Mouse (Mus musculus): ENCODE measurements around the gene Cts7. TPM values are rescaled to one million over a fixed set of nuclear protein-coding genes. Genes with fewer than 3 reads are reported as not detected.

The Cts7 gene
- not detected in 2 replicates for polyA plus RNA-seq (2015; fragmentation: Nextera tagmentation; extraction: Ambion mirVana)

- H3K27ac ChIP-seq (ENCODE audit: low read length): no peak within 1 kb of the TSS
- H3K27me3 ChIP-seq (ENCODE audit: control insufficient read depth, insufficient read depth, low read length): no peaks in the 10 kb centered on the region
- no peak within 1 kb of the TSS for H3K4me2 ChIP-seq (ENCODE audit: low read depth, low read length)
- no peak within 1 kb of the TSS for H3K9ac ChIP-seq (ENCODE audit: low read length)
- no peak for ATAC-seq (ENCODE audit: insufficient read depth, low FRiP score)
- no peak within 1 kb of the TSS for H3K4me3 ChIP-seq (replicated peaks; ENCODE audit: low read length)
- no peaks in the 10 kb centered on the region for H3K36me3 ChIP-seq (ENCODE audit: control insufficient read depth, insufficient read depth, low read length)
- 0 out of 2 replicates have a peak, but pooled peaks cover 8% of the 10 kb centered on the region for H3K9me3 ChIP-seq (replicated peaks; ENCODE audit: control insufficient read depth, low read length)
- H3K4me1 ChIP-seq (ENCODE audit: control insufficient read depth, insufficient read depth, low read length): no peaks in the 10 kb centered on the region
Observed at GRCm38 (mm10) chr13:61358097-61358496, at the start of gene Cts7. Gene Cts7, minus strand, starts transcription at chr13:61358197.

Small RNAs within 50 kb of the gene (microRNA-seq; reads per million reads assigned to microRNA genes)
- not detected for gene Gm27704

Other genes starting within 250 kb of the Cts7 start
- not detected in 2 replicates for gene Ctsr, start 193.9 kb downstream of the Cts7 start, polyA plus RNA-seq (2015; fragmentation: Nextera tagmentation; extraction: Ambion mirVana)
- not detected in 2 replicates for gene Cts6, start 154.8 kb downstream of the Cts7 start, polyA plus RNA-seq (2015; fragmentation: Nextera tagmentation; extraction: Ambion mirVana)
- gene Cts8, start 102.8 kb downstream of the Cts7 start, polyA plus RNA-seq (2015; fragmentation: Nextera tagmentation; extraction: Ambion mirVana): not detected in 2 replicates
- gene Gm49398, start 69.4 kb downstream of the Cts7 start, polyA plus RNA-seq (2015; fragmentation: Nextera tagmentation; extraction: Ambion mirVana): not detected in 2 replicates
- not detected in 2 replicates for gene Ctsm, start 183.6 kb upstream of the Cts7 start, polyA plus RNA-seq (2015; fragmentation: Nextera tagmentation; extraction: Ambion mirVana)
- not detected in 2 replicates for gene Gm49352, start 210.0 kb upstream of the Cts7 start, polyA plus RNA-seq (2015; fragmentation: Nextera tagmentation; extraction: Ambion mirVana)
- not detected in 2 replicates for gene Cts3, start 211.9 kb upstream of the Cts7 start, polyA plus RNA-seq (2015; fragmentation: Nextera tagmentation; extraction: Ambion mirVana)

Measured in stomach, embryonic 16.5 days (tissue).